Mouse (Mus musculus) erythroblast, embryonic 14.5 days (primary cell): ENCODE measurements at regions not wholly inside any gene's neighbourhood (a gene's known extent, or its start where the extent isn't known, plus 50 kb on each side); places are given as distances from the start of the nearest gene placed in this dataset.

Experiments
- H3K27me3 ChIP-seq: 2 replicates; pipeline ENCODE4 v1.6.1; 2012; ENCODE audit warnings: inconsistent platforms; ENCODE audit not compliant: control insufficient read depth
- H3K36me3 ChIP-seq: 2 replicates; pipeline ENCODE4 v1.6.1; 2012; ENCODE audit warnings: mild to moderate bottlenecking, inconsistent platforms; ENCODE audit not compliant: control insufficient read depth
- H3K4me1 ChIP-seq: 2 replicates; pipeline ENCODE4 v1.6.1; 2012; ENCODE audit warnings: inconsistent platforms; ENCODE audit not compliant: control insufficient read depth
- H3K4me3 ChIP-seq: replicated peaks from 2 replicates; pipeline ENCODE3; 2012; ENCODE audit warnings: moderate library complexity, mild to moderate bottlenecking, inconsistent platforms
- H3K9me3 ChIP-seq: 2 replicates; pipeline ENCODE4 v1.6.1; 2012; ENCODE audit warnings: low read length, inconsistent platforms, mixed read lengths; ENCODE audit not compliant: control insufficient read depth
- GATA1 ChIP-seq: IDR thresholded peaks from 2 replicates; pipeline ENCODE4 v1.6.1; 2012; ENCODE audit warnings: low read length, inconsistent platforms, mixed read lengths
- TAL1 ChIP-seq: IDR thresholded peaks from 3 replicates; pipeline ENCODE4 v1.6.1; 2012; ENCODE audit warnings: low read length, inconsistent platforms, mixed read lengths

DNA sequence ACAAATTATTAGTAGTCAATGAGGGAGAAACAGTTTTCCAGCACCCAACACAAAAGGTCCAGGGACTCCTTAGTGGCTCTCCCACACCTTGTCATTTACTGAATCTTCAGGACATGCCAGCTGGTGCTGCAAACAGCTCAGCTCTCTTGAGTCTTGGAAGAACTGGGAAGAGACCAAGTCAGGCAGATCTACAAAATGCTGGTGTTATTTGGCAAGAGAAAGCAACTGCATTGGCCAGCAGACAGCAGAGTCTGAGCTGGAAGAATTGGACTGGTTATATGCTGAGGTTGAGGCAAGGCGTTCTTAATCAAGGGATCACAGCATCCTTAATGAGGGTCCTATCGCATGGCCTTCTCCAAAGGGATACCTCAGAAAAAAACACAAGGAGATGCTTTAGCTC lies 124.2 kb upstream of the Lef1 start:
- no peak for TF ChIP-seq GATA1
- TF ChIP-seq TAL1 = no peak
- H3K9me3 ChIP-seq = peaks cover 14% of the 10 kb centered on the region
- H3K27me3 ChIP-seq = no peaks in the 10 kb centered on the region
- no peaks in the 10 kb centered on the region for H3K36me3 ChIP-seq
- no peaks in the 10 kb centered on the region for H3K4me1 ChIP-seq
- no peak overlapping the region for H3K4me3 ChIP-seq

GRCm38 (mm10) chr3:130981566-130981965 lies 128.7 kb upstream of the Lef1 start:
- no peak overlapping the region for H3K4me3 ChIP-seq
- no peaks in the 10 kb centered on the region for H3K4me1 ChIP-seq
- no peaks in the 10 kb centered on the region for H3K36me3 ChIP-seq
- no peaks in the 10 kb centered on the region for H3K27me3 ChIP-seq
- no peak for TF ChIP-seq TAL1
- no peak for TF ChIP-seq GATA1
- H3K9me3 ChIP-seq = peaks cover 7% of the 10 kb centered on the region; the same call in 1 of the 2 replicates

DNA sequence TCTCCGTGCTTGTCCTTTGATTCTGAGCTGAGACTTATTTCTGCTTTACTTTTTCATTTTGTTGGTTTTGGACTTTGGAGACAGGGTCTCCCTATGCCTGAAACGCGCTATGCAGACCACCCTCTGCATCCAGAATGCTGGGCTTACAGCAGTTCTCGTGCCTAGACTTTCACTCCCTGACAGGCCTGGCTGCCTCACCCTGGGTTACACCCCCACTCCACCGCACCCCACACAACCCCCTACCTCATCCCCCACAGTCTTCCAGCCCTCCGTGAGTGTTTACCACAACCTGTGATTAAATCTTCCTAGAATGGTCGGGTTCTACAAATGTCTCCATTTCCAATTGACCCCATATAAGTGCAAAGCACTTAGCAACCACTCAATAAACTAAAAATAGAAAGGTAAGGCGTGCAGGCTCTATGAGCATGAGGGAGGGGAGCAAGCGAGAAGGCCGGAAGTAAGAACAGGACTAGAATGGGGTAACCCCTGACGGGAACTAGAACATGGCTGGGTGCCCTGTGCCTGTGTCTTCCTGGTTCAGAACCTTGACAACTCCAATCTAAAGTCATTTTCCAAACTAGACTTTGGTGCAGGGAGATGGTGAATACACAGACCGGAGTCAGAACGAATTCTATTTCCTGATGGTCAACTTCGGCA lies 131.2 kb upstream of the Lef1 start:
- TF ChIP-seq TAL1 = no peak
- Histone ChIP-seq H3K4me3 (no peak overlapping the region), H3K9me3 (peaks cover 7% of the 10 kb centered on the region; the same call in 1 of the 2 replicates)

GRCm38 (mm10) chr3:130977921-130978700 lies 132.2 kb upstream of the Lef1 start:
- Histone ChIP-seq H3K36me3 (no peaks in the 10 kb centered on the region), H3K9me3 (peaks cover 7% of the 10 kb centered on the region; the same call in 1 of the 2 replicates), H3K27me3 (no peaks in the 10 kb centered on the region), H3K4me1 (no peaks in the 10 kb centered on the region), H3K4me3 (no peak overlapping the region)
- TF ChIP-seq TAL1 (no peak), GATA1 (no peak)

More for the DNA sequence above, 131.2 kb upstream of the Lef1 start:
- Histone ChIP-seq H3K27me3 (no peaks in the 10 kb centered on the region), H3K4me1 (no peaks in the 10 kb centered on the region), H3K36me3 (no peaks in the 10 kb centered on the region)

- no peaks in the 10 kb centered on the region for H3K4me1 ChIP-seq
- H3K36me3 ChIP-seq = no peaks in the 10 kb centered on the region
- TF ChIP-seq TAL1 = no peak
- no peak for TF ChIP-seq GATA1
- H3K27me3 ChIP-seq = no peaks in the 10 kb centered on the region
- no peaks in the 10 kb centered on the region for H3K9me3 ChIP-seq
- no peak overlapping the region for H3K4me3 ChIP-seq
Measured at GRCm38 (mm10) chr3:130976206-130976605, 134.1 kb upstream of the Lef1 start.

GRCm38 (mm10) chr3:130975291-130975690 lies 135.0 kb upstream of the Lef1 start:
- H3K36me3 ChIP-seq = no peaks in the 10 kb centered on the region
- H3K4me1 ChIP-seq = no peaks in the 10 kb centered on the region
- no peaks in the 10 kb centered on the region for H3K27me3 ChIP-seq
- no peak overlapping the region for H3K4me3 ChIP-seq
- no peaks in the 10 kb centered on the region for H3K9me3 ChIP-seq
- TF ChIP-seq GATA1 (no peak), TAL1 (no peak)

- Histone ChIP-seq H3K4me1 (no peaks in the 10 kb centered on the region), H3K27me3 (no peaks in the 10 kb centered on the region), H3K9me3 (no peaks in the 10 kb centered on the region), H3K36me3 (no peaks in the 10 kb centered on the region), H3K4me3 (no peak overlapping the region)
- TF ChIP-seq GATA1 (no peak), TAL1 (no peak)
Measured at GRCm38 (mm10) chr3:130972126-130972525, 138.1 kb upstream of the Lef1 start.

GRCm38 (mm10) chr3:130965275-130965674 lies 145.0 kb upstream of the Lef1 start:
- H3K4me1 ChIP-seq = no peaks in the 10 kb centered on the region
- no peaks in the 10 kb centered on the region for H3K27me3 ChIP-seq
- no peaks in the 10 kb centered on the region for H3K36me3 ChIP-seq
- no peaks in the 10 kb centered on the region; the same call in 1 of the 2 replicates for H3K9me3 ChIP-seq
- no peak overlapping the region for H3K4me3 ChIP-seq
- TF ChIP-seq GATA1 (no peak), TAL1 (no peak)

DNA sequence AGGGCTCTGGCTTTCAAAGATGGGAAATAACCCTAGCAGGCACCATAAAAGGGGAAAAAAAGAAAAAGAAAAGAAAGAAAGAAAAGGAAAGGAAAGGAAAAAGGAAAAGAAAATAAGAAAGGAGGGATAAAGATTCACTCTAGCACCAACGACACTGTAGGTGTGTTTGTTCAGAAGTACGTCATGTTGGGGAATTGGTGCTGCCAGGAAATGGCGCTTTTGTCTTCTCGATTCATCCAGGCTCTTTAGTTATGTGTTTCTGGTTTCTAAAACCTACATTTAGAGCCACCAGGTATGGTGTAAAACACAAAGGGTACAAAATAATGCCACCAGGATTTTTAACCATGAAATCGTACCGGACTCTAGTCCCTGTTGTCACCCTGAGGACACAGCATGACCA lies 146.2 kb upstream of the Lef1 start:
- H3K4me1 ChIP-seq = no peaks in the 10 kb centered on the region
- H3K4me3 ChIP-seq = no peak overlapping the region
- no peaks in the 10 kb centered on the region; the same call in 1 of the 2 replicates for H3K9me3 ChIP-seq
- H3K27me3 ChIP-seq = no peaks in the 10 kb centered on the region
- TF ChIP-seq GATA1 (no peak), TAL1 (no peak)
- H3K36me3 ChIP-seq = no peaks in the 10 kb centered on the region
